Mouse (Mus musculus) spleen, postnatal 36 days (tissue): ENCODE data around the gene Olfr1111.
"Not testable (repeated sequence)": the region's sequence is repeated elsewhere in the genome, so short reads cannot be mapped to it uniquely, and the experiment has no call there.

Experiments
- DNase-seq, 2 experiments: peaks; one replicate each; pipeline ENCODE4 v3.0.0; 2022; ENCODE audit warnings: low spot score in 2 of 2, mixed read lengths in 1 of 2

Olfr1111 gene

DNA sequence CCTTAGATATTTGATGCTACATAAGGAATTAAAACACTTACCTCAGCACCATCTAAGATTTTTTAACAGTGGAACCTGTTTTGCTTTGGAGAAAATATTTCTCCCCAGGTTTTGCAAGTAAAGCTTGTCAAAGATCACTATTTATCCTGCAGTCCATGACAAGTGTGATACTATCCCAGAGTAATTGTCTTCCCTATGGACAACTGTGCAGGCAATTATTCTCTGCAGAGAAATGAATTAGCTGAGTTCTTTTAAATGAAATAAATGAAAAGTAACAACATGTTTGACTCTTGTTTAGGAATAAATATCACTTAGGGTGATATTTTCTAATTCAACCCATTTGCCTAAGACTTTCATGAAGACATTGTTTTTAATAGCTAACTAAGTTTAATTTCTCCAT lies at the start of gene Olfr1111:
Gene Olfr1111 (minus strand): TSS at position 101 of the 400 bp plus-strand sequence.
- no peak for DNase-seq

DNA sequence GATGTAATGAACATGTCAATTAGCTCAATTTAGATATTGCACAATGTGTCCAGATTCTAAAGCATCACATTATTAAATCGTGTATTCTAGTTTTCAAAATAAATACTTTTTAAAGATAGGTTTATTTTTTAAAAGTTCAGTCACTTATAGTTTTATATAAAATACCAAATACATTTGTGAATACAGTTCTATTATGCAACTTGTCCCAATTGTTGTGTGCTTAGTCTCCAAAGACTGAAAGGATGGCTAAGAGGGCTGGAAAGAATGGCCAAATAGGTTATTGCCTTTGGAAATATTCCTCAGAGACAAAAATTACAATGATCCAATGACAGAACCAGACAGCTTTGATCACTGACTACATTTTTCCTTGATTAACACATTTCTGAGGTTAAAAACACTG lies 35.1 kb upstream of the Olfr1111 start, which contains the start of gene Olfr1112:
Gene Olfr1112 (plus strand): TSS at position 301 of the 400 bp plus-strand sequence.
- no peak for DNase-seq

DNA sequence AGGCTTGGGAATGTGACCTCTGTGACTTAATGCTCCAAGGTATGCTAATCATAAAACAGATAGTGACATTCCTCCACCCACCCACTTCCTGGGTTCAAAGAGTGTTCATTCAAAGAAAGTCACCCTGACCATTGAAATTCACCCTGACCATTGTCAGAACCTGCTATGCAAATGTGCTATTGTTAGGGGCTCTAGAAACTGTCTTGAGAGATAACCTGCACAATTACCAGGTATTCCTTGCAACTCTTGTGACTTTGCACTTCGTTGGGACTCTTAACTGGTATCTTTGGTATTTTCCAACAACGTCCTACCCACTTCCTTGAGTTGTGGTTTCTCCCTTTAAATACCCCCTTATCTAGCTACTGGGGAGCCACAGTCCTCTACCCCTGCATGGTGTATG lies 15.3 kb upstream of the Olfr1111 start:
- DNase-seq, result not testable (repeated sequence)

DNA sequence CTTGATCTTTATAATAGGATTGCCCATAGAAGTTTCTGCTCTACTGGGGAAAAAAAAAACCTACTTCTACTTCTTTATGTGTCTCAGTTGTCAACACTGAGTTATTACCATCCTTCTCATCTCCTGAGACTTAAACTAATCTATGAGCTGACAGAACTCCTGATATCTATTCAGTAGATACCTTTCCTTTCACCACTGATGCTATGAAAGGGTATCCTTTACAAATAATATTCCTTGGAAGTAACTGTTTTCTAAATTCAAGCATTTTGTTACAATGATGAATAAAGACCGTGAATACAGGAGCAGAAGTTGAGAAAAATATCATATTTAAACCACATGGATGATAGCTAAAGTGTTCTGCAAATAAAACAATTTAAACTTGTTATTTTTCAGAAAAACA lies 12.2 kb downstream of the Olfr1111 start, which contains the start of gene Olfr1110:
Gene Olfr1110 (minus strand): TSS at position 101 of the 400 bp plus-strand sequence.
- DNase-seq, result no peak

DNA sequence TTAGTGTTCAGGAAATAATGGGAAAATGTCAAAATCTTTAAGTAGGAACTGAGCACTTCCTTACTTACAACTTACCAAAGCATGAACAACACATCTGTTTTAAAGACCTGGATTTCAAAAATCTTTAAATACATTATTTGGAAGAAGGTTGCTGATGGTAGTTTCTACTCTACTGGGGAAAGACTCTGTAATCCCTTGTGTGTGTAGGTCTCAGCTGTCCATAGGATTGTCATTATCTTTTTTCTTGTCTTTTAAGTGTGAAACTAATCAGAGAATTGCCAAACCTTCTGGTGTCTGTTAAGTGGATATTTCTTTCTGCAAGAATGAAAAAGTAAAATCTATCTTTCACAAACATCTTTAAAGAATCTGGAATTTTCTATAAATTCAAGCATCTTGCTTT lies 38.0 kb downstream of the Olfr1111 start, which contains the start of gene Olfr259:
Gene Olfr259 (minus strand): TSS at position 101 of the 400 bp plus-strand sequence.
- no peak for DNase-seq
